Mouse (Mus musculus) cerebellum, adult 2 months (tissue): Measurements from ENCODE around the gene Bfsp2.

ENCODE experiments used
- CTCF ChIP-seq: fragments of 200-500 bp; IDR thresholded peaks from 2 replicates; pipeline ENCODE4 v1.5.1; 2011; ENCODE audit warnings: low read depth, mild to moderate bottlenecking, control low read depth, low read length, moderate library complexity, borderline replicate concordance; ENCODE audit not compliant: insufficient read depth
- POLR2A ChIP-seq: fragments of 200-500 bp; IDR thresholded peaks from 2 replicates; pipeline ENCODE4 v1.6.1; 2011; ENCODE audit warnings: low read length, control low read depth, borderline replicate concordance; ENCODE audit not compliant: insufficient read depth

- TF ChIP-seq CTCF (no peak), POLR2A (no peak)
Measured at GRCm38 (mm10) chr9:103480044-103480576, at the start of gene Bfsp2.
